Mouse (Mus musculus) limb, embryonic 14.5 days (tissue): ENCODE measurements around the gene Bid. TPM values are rescaled to one million over a fixed set of nuclear protein-coding genes. Genes with fewer than 3 reads are reported as not detected.

Experiments used
- ATAC-seq: fragments of 200-750 bp; cut with Nextera tagmentation; 2 replicates; pipeline ENCODE4 v1.8.0; 2017; ENCODE audit warnings: low read depth, moderate number of reproducible peaks, moderate TSS enrichment; ENCODE audit not compliant: low FRiP score
- DNase-seq: peaks from one replicate; pipeline ENCODE4 v3.0.0-alpha.2; 2015; ENCODE audit warnings: low spot score
- H3K27ac ChIP-seq: fragments of 300-500 bp; sonication (generic); replicated peaks from 2 replicates; pipeline ENCODE4 v1.5.1; 2014; ENCODE audit warnings: low read depth, mild to moderate bottlenecking, low read length, moderate library complexity, mixed read lengths
- H3K27me3 ChIP-seq: fragments of 300-500 bp; sonication (generic); 2 replicates; pipeline ENCODE4 v1.6.1; 2014; ENCODE audit warnings: low read length, mixed read lengths; ENCODE audit not compliant: control insufficient read depth, insufficient read depth
- H3K36me3 ChIP-seq: fragments of 300-500 bp; sonication (generic); 2 replicates; pipeline ENCODE4 v1.6.1; 2014; ENCODE audit warnings: mild to moderate bottlenecking, low read length, moderate library complexity, mixed read lengths; ENCODE audit not compliant: control insufficient read depth, insufficient read depth
- H3K4me1 ChIP-seq: fragments of 300-500 bp; sonication (generic); 2 replicates; pipeline ENCODE4 v1.6.1; 2014; ENCODE audit warnings: antibody characterized with exemption, low read length, mixed read lengths; ENCODE audit not compliant: control insufficient read depth, insufficient read depth
- H3K4me2 ChIP-seq: fragments of 300-500 bp; sonication (generic); replicated peaks from 2 replicates; pipeline ENCODE4 v1.6.1; 2014; ENCODE audit warnings: low read depth, mild to moderate bottlenecking, low read length, moderate library complexity; ENCODE audit not compliant: severe bottlenecking
- H3K4me3 ChIP-seq: fragments of 300-500 bp; sonication (generic); replicated peaks from 2 replicates; pipeline ENCODE4 v1.5.1; 2014; ENCODE audit warnings: low read length
- H3K9ac ChIP-seq: fragments of 300-500 bp; sonication (generic); 2 replicates; pipeline ENCODE4 v1.6.1; 2014; ENCODE audit warnings: mild to moderate bottlenecking, low read depth, low read length, moderate library complexity; ENCODE audit not compliant: severe bottlenecking
- H3K9me3 ChIP-seq: fragments of 300-500 bp; sonication (generic); 2 replicates; pipeline ENCODE4 v1.6.1; 2016; ENCODE audit warnings: low read length; ENCODE audit not compliant: control insufficient read depth
- POLR2A ChIP-seq: fragments of 200-500 bp; IDR thresholded peaks from 2 replicates; pipeline ENCODE4 v1.8.0; 2012; ENCODE audit warnings: inconsistent platforms, mild to moderate bottlenecking, moderate library complexity, borderline replicate concordance; ENCODE audit not compliant: insufficient read depth, insufficient read length; ENCODE audit errors: extremely low read depth
- WGBS: fragments of 180-500 bp; shearing (Covaris S2); extraction: QIAGEN DNeasy Blood & Tissue Kit; methylation state at CpG from one replicate; pipeline ENCODE4 v1.1.7; 2014; 5-methylcytosine and 5-hydroxymethylcytosine counted together
- polyA plus RNA-seq, 2 experiments: library from polyadenylated mRNA; depleted of rRNA in 1 of 2; stranded (reverse) in 1 of 2; unstranded in 1 of 2; fragments of >200 nt; fragmentation: Nextera tagmentation in 1 of 2; extraction: Ambion mirVana in 1 of 2; gene quantifications; 2 replicates each; pipeline versions ENCODE4 v1.2.1 to v1.2.3; 2012 to 2014

Gene Bid
- polyA plus RNA-seq, 2 experiments, result 11.1 to 18.2 TPM

- Histone ChIP-seq H3K4me1 (no peaks in the 10 kb centered on the region), H3K9ac (no peak overlapping the region), H3K9me3 (no peaks in the 10 kb centered on the region), H3K36me3 (no peaks in the 10 kb centered on the region), H3K27me3 (no peaks in the 10 kb centered on the region), H3K4me2 (no peak overlapping the region), H3K4me3 (no peak overlapping the region), H3K27ac (no peak overlapping the region)
- no peak for TF ChIP-seq POLR2A
- no peak for ATAC-seq
- no peak for DNase-seq
- 75% methylated on average over 7 of the region's 7 CpGs for WGBS
These were observed 23.9 kb upstream of the Bid start for GRCm38 (mm10) chr6:120940446-120941083.

- DNase-seq (no peak), ATAC-seq (no peak)
- Histone ChIP-seq H3K4me1 (no peaks in the 10 kb centered on the region), H3K9me3 (no peaks in the 10 kb centered on the region), H3K9ac (no peak overlapping the region), H3K27ac (no peak overlapping the region), H3K27me3 (no peaks in the 10 kb centered on the region), H3K4me2 (no peak overlapping the region), H3K36me3 (peaks cover 2% of the 10 kb centered on the region; the same call in 1 of the 2 replicates), H3K4me3 (no peak overlapping the region)
- WGBS, result 85% methylated on average over 3 of the region's 3 CpGs
- no peak for TF ChIP-seq POLR2A
These were observed 23.1 kb upstream of the Bid start for GRCm38 (mm10) chr6:120939783-120940182.

GRCm38 (mm10) chr6:120938763-120939450, 22.3 kb upstream of the Bid start:
- no peak for TF ChIP-seq POLR2A
- 86% methylated on average over 12 of the region's 12 CpGs for WGBS
- ATAC-seq, result no peak
- Histone ChIP-seq H3K4me1 (no peaks in the 10 kb centered on the region), H3K36me3 (peaks cover 10% of the 10 kb centered on the region; the same call in 1 of the 2 replicates), H3K27me3 (no peaks in the 10 kb centered on the region), H3K9ac (no peak overlapping the region), H3K9me3 (no peaks in the 10 kb centered on the region), H3K27ac (no peak overlapping the region), H3K4me3 (no peak overlapping the region), H3K4me2 (no peak overlapping the region)
- DNase-seq, result no peak

- no peaks in the 10 kb centered on the region for H3K27me3 ChIP-seq
- no peak overlapping the region for H3K4me2 ChIP-seq
- no peaks in the 10 kb centered on the region for H3K9me3 ChIP-seq
- DNase-seq (no peak), ATAC-seq (no peak)
- no peak overlapping the region for H3K27ac ChIP-seq
- no peaks in the 10 kb centered on the region for H3K4me1 ChIP-seq
- WGBS, result 76% methylated on average over 11 of the region's 11 CpGs
- H3K9ac ChIP-seq, result no peak overlapping the region
- no peak overlapping the region for H3K4me3 ChIP-seq
- peaks cover 13% of the 10 kb centered on the region; the same call in 1 of the 2 replicates for H3K36me3 ChIP-seq
- TF ChIP-seq POLR2A, result no peak
These were observed 21.5 kb upstream of the Bid start for GRCm38 (mm10) chr6:120937999-120938608.

- Histone ChIP-seq H3K9ac (no peak overlapping the region), H3K27me3 (no peaks in the 10 kb centered on the region), H3K4me3 (no peak overlapping the region), H3K4me1 (no peaks in the 10 kb centered on the region), H3K36me3 (peaks cover 21% of the 10 kb centered on the region), H3K27ac (no peak overlapping the region), H3K4me2 (no peak overlapping the region), H3K9me3 (no peaks in the 10 kb centered on the region)
- no peak for ATAC-seq
- no peak for TF ChIP-seq POLR2A
- 85% methylated on average over 16 of the region's 16 CpGs for WGBS
- DNase-seq, result no peak
These were observed 20.5 kb upstream of the Bid start for GRCm38 (mm10) chr6:120937104-120937617.
